Mouse (Mus musculus) forebrain, embryonic 15.5 days (tissue): ENCODE measurements around the gene Ddo. TPM values are rescaled to one million over a fixed set of nuclear protein-coding genes. Genes with fewer than 3 reads are reported as not detected.

ENCODE experiments used
- ATAC-seq: fragments of 200-750 bp; cut with Nextera tagmentation; replicated peaks from 2 replicates; pipeline ENCODE4 v1.8.0; 2017; ENCODE audit warnings: mild to moderate bottlenecking, moderate TSS enrichment, moderate library complexity
- H3K27ac ChIP-seq: fragments of 300-500 bp; sonication (generic); replicated peaks from 2 replicates; pipeline ENCODE4 v1.5.1; 2015; ENCODE audit warnings: mild to moderate bottlenecking, inconsistent platforms
- H3K27me3 ChIP-seq: fragments of 300-500 bp; sonication (generic); 2 replicates; pipeline ENCODE4 v1.6.1; 2015; ENCODE audit warnings: inconsistent platforms
- H3K36me3 ChIP-seq: fragments of 300-500 bp; sonication (generic); 2 replicates; pipeline ENCODE4 v1.6.1; 2015; ENCODE audit warnings: mild to moderate bottlenecking, inconsistent platforms
- H3K4me1 ChIP-seq: fragments of 300-500 bp; sonication (generic); 2 replicates; pipeline ENCODE4 v1.6.1; 2015; ENCODE audit warnings: inconsistent platforms
- H3K4me2 ChIP-seq: fragments of 300-500 bp; sonication (generic); replicated peaks from 2 replicates; pipeline ENCODE4 v1.6.1; 2015; ENCODE audit warnings: mild to moderate bottlenecking, inconsistent platforms
- H3K4me3 ChIP-seq: fragments of 300-500 bp; sonication (generic); 2 replicates; pipeline ENCODE4 v1.5.1; 2015; ENCODE audit warnings: mild to moderate bottlenecking, inconsistent platforms
- H3K9ac ChIP-seq: fragments of 300-500 bp; sonication (generic); replicated peaks from 2 replicates; pipeline ENCODE4 v1.6.1; 2015; ENCODE audit warnings: mild to moderate bottlenecking, inconsistent platforms
- H3K9me3 ChIP-seq: fragments of 300-500 bp; sonication (generic); 2 replicates; pipeline ENCODE4 v1.6.1; 2016; ENCODE audit warnings: inconsistent platforms
- WGBS: fragments of 180-500 bp; shearing (Covaris S2); methylation state at CpG from one replicate; pipeline ENCODE4 v1.1.7; 2015; ENCODE audit warnings: mixed read lengths; 5-methylcytosine and 5-hydroxymethylcytosine counted together
- polyA plus RNA-seq: library from polyadenylated mRNA; unstranded; fragments of >200 nt; fragmentation: Nextera tagmentation; extraction: Ambion mirVana; gene quantifications from 2 replicates; pipeline ENCODE4 v1.2.1, GENCODE M21; 2015

Gene Ddo
- polyA plus RNA-seq, 1 experiment from 2014 or later = 1.5 TPM

DNA sequence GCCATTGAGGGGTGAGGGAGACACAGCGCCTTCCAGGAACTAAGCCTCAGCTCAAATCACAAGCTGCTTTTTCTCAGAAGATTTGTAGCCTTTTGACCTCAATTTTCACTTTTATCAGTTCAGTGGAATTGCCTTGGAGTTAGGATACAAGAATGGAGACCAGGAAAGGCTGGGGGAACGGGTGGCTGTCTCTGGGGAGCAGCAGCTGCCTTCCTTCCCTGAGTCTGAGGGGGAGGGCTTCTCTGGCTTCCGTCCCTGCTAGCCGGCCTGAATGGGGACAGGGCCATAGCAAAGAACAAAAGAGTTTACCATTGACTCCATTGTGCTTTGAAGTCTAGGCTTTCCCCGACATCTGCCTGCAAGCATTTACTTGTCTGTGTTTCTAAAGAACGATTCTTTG lies 94.5 kb downstream of the Ddo start:
- H3K27me3 ChIP-seq = no peaks in the 10 kb centered on the region
- 23% methylated on average over 6 of the region's 6 CpGs for WGBS
- H3K27ac ChIP-seq = no peak overlapping the region
- H3K4me2 ChIP-seq = no peak overlapping the region
- no peaks in the 10 kb centered on the region for H3K36me3 ChIP-seq
- H3K4me3 ChIP-seq = no peak overlapping the region
- no peak overlapping the region for H3K9ac ChIP-seq
- peaks cover 21% of the 10 kb centered on the region for H3K4me1 ChIP-seq
- no peak for ATAC-seq
- H3K9me3 ChIP-seq = no peaks in the 10 kb centered on the region

DNA sequence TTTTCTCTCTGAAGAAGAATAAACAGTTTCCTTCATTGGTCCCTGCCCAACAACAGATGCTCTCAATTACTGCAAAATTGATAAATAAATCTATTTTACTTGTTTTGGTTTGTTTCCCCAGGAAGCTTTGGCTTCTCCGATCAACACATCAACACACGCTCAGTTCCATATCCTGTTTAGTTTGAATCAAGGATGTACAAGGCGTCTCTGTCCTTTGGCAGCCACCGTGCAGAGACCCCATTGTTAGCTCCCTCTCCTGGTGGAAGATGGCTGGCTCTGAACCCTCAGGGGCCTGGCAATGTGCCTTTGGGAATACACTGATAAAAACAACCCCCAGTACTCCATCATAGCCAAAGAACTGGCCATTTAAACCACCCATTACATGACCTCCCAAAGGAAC lies 95.3 kb downstream of the Ddo start:
- 44% methylated on average over 4 of the region's 4 CpGs for WGBS
- Histone ChIP-seq H3K4me1 (peaks cover 21% of the 10 kb centered on the region), H3K9ac (no peak overlapping the region), H3K4me3 (no peak overlapping the region), H3K4me2 (no peak overlapping the region), H3K9me3 (no peaks in the 10 kb centered on the region), H3K27me3 (no peaks in the 10 kb centered on the region), H3K27ac (no peak overlapping the region), H3K36me3 (no peaks in the 10 kb centered on the region)
- ATAC-seq = no peak

DNA sequence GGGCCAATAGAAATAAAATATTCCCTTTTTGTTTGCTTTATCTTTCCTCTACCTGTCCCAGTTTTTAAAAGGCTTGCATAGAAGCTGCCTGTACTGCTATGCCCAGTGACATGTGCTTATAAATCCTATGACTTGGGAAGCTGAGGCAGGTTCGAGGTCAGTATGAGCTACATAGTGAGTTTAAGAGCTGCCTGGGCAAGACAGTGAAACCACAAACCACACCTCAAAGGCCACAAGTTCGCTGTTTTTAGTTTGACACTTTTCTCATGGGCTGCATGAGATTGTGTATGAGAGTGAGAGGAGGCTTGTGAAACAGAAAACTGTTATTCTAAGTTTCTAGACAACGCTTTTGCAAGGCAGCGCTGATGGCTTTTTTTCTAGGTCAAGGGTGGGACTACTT lies 95.7 kb downstream of the Ddo start:
- no peaks in the 10 kb centered on the region for H3K36me3 ChIP-seq
- no peak for ATAC-seq
- H3K4me2 ChIP-seq = no peak overlapping the region
- 89% methylated on average over 4 of the region's 4 CpGs for WGBS
- no peak overlapping the region for H3K27ac ChIP-seq
- no peak overlapping the region for H3K9ac ChIP-seq
- no peak overlapping the region for H3K4me3 ChIP-seq
- no peaks in the 10 kb centered on the region for H3K9me3 ChIP-seq
- H3K27me3 ChIP-seq = no peaks in the 10 kb centered on the region
- H3K4me1 ChIP-seq = peaks cover 21% of the 10 kb centered on the region

DNA sequence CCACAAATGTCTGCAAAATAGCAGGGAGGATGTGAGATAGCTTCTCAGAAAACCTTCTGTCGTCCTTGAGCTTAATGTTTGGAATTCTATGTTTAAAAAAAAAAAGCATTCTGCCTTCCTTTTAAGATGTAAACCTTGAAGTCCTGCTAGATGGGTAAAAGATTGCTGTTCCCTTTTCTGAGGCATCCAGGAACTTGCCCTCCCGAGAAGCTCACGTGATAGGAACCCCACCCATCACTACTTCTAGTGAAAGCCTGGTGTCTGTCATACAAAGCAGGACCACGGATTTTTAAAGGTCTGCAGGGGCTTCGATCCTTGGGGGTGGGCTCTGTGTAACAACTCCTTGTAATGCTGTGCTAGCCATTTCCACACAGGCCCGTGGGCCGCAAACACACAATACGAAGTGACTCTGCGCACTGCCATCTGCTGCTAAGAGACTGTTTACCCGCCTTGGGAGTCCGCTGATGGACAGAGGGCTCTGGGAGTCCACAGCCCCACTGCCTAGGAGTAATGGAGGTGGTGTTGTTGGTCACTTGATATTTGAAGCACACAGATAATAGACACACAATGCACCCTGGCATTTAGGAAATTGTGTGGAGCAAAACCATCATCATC lies 96.6 kb downstream of the Ddo start:
- H3K27ac ChIP-seq = peak overlapping the region; percentile 40; the same call in 1 of the 2 replicates
- WGBS = 51% methylated on average over 11 of the region's 11 CpGs

DNA sequence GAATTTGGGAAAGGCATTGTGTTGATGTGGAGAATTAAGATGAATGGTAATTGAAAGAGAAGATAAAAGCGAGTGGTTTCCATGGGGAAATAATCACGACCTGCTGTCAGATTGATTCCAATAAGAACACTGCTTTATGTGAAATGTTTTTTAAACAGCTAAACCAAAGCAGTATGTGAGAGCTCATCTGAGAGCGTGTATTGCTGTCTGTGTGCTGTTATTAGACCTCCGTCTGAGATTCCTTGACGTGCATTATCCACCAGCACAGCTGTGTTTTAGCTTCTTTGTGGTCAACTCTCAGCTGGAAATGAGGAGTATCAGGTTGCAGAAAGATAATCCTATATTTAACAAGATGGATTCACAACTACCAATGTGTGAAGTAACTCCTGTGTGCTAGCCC lies 97.2 kb downstream of the Ddo start:
- Histone ChIP-seq H3K4me3 (no peak overlapping the region), H3K9ac (no peak overlapping the region), H3K36me3 (no peaks in the 10 kb centered on the region), H3K9me3 (no peaks in the 10 kb centered on the region), H3K4me1 (peaks cover 21% of the 10 kb centered on the region), H3K27ac (0 out of 2 replicates have a peak overlapping the region, but pooled peaks have one; percentile 40), H3K4me2 (no peak overlapping the region), H3K27me3 (no peaks in the 10 kb centered on the region)
- ATAC-seq = peak; percentile 72; the same call in 1 of the 2 replicates
- 7% methylated on average over 5 of the region's 5 CpGs for WGBS

More for the DNA sequence above, 96.6 kb downstream of the Ddo start:
- no peaks in the 10 kb centered on the region for H3K36me3 ChIP-seq
- no peaks in the 10 kb centered on the region for H3K9me3 ChIP-seq
- peak; percentile 53; the same call in 1 of the 2 replicates for ATAC-seq
- no peak overlapping the region for H3K9ac ChIP-seq
- H3K4me3 ChIP-seq = no peak overlapping the region
- H3K4me2 ChIP-seq = no peak overlapping the region
- no peaks in the 10 kb centered on the region for H3K27me3 ChIP-seq
- peaks cover 21% of the 10 kb centered on the region for H3K4me1 ChIP-seq

DNA sequence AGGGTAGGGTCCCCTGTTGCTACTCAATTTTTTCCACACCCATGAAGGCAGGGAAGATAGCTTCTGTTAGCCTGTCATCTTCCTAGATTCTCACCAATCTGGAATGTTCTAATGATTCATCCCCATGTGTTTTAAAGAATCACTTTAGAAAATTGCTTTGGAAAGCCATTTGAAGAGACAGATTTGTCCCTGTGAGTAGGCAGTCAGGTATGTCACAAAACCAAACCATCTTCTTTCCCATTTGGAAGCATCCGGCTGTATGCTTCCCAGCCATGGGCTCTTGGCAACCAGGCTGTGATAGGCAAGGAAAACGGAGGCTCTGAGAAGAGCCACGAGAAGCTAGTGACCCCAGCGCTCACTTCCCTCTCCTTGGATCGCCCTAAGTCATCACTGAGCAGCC lies 100.4 kb downstream of the Ddo start:
- Histone ChIP-seq H3K27ac (no peak overlapping the region), H3K9me3 (no peaks in the 10 kb centered on the region), H3K9ac (no peak overlapping the region), H3K36me3 (no peaks in the 10 kb centered on the region), H3K27me3 (no peaks in the 10 kb centered on the region), H3K4me1 (peaks cover 19% of the 10 kb centered on the region), H3K4me3 (no peak overlapping the region), H3K4me2 (no peak overlapping the region)
- ATAC-seq = no peak
- 85% methylated on average over 5 of the region's 5 CpGs for WGBS

Other genes with a start within 250 kb of the Ddo start
- not detected in 2 replicates for gene Slc22a16, start 59.7 kb upstream of the Ddo start, polyA plus RNA-seq
- gene Mettl24, start 53.3 kb downstream of the Ddo start, polyA plus RNA-seq = 0.23 and 0.29 TPM in 2 replicates